Mouse (Mus musculus) forebrain, embryonic 12.5 days (tissue): ENCODE data around the gene Ghrhr. TPM values are rescaled to one million over a fixed set of nuclear protein-coding genes. Genes with fewer than 3 reads are reported as not detected.

Experiments used
- ATAC-seq: fragments of 200-750 bp; cut with Nextera tagmentation; 2 replicates; pipeline ENCODE4 v1.8.0; 2017; ENCODE audit warnings: moderate TSS enrichment; ENCODE audit not compliant: low FRiP score
- H3K27ac ChIP-seq: fragments of 300-500 bp; sonication (generic); 2 replicates; pipeline ENCODE4 v1.5.1; 2016; ENCODE audit warnings: mild to moderate bottlenecking
- H3K27me3 ChIP-seq: fragments of 300-500 bp; sonication (generic); 2 replicates; pipeline ENCODE4 v1.6.1; 2016; ENCODE audit warnings: mild to moderate bottlenecking
- H3K36me3 ChIP-seq: fragments of 300-500 bp; sonication (generic); replicated peaks from 2 replicates; pipeline ENCODE4 v1.6.1; 2016; ENCODE audit warnings: mild to moderate bottlenecking
- H3K4me1 ChIP-seq: fragments of 300-500 bp; sonication (generic); 2 replicates; pipeline ENCODE4 v1.6.1; 2016
- H3K4me2 ChIP-seq: fragments of 300-500 bp; sonication (generic); 2 replicates; pipeline ENCODE4 v1.6.1; 2016; ENCODE audit warnings: mild to moderate bottlenecking, moderate library complexity
- H3K4me3 ChIP-seq: fragments of 300-500 bp; sonication (generic); replicated peaks from 2 replicates; pipeline ENCODE4 v1.5.1; 2016; ENCODE audit warnings: mild to moderate bottlenecking
- H3K9ac ChIP-seq: fragments of 300-500 bp; sonication (generic); 2 replicates; pipeline ENCODE4 v1.6.1; 2016; ENCODE audit warnings: mild to moderate bottlenecking
- H3K9me3 ChIP-seq: fragments of 300-500 bp; sonication (generic); 2 replicates; pipeline ENCODE4 v1.6.1; 2016
- WGBS: fragments of 180-500 bp; shearing (Covaris S2); methylation state at CpG from one replicate; pipeline ENCODE4 v1.1.7; 2016; 5-methylcytosine and 5-hydroxymethylcytosine counted together
- polyA plus RNA-seq: library from polyadenylated mRNA; unstranded; fragments of >200 nt; fragmentation: Nextera tagmentation; extraction: Ambion mirVana; gene quantifications from 2 replicates; pipeline ENCODE4 v1.2.1, GENCODE M21; 2016

Ghrhr gene
- polyA plus RNA-seq, 1 experiment from 2014 or later = not detected

DNA sequence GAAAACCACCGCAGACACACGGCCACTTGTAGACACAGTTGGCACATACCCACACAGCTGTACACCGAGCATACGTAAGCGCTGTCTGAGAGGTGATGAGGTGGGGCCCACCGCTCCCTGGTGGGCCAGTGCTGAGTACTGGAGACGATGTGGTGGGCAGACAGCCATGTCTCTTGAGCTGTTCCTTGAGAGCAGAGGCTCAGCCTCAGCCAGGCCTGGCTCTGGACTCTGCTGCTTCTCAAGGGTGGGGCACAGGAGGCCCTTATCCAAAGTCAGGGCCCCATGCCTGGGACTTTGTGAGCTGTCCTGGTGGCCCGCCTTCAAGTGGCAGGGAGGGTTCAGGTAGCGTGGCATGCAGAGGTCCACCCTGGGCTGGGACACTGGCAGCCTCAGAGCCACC, 33.8 kb upstream of the Ghrhr start:
- Histone ChIP-seq H3K4me2 (no peak overlapping the region), H3K9ac (no peak overlapping the region), H3K4me3 (no peak overlapping the region), H3K36me3 (no peaks in the 10 kb centered on the region), H3K4me1 (no peaks in the 10 kb centered on the region), H3K27ac (no peak overlapping the region), H3K9me3 (no peaks in the 10 kb centered on the region), H3K27me3 (peaks cover 3% of the 10 kb centered on the region; the same call in 1 of the 2 replicates)
- 78% methylated on average over 9 of the region's 9 CpGs for WGBS
- ATAC-seq = no peak; the same call in 1 of the 2 replicates

DNA sequence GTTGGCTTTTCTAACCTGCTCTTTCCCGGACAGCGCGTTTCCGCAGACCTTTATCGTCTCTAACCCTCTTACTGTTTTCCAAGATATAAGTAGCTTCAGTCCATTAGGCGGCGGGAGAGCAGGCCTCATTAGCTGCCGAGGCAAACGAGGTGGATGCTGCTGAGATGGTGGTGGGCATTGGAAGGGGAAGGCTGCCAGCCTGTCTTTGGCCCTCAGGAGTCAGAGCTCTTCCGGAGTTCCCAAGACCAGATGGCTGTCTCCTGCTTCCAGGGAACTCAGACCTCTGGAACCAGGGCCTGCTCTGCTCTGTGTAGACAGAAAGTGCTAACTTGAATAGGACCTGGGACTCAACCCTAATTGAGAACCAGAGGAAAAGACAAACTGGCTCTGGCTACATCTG, 32.6 kb upstream of the Ghrhr start:
- Histone ChIP-seq H3K27me3 (0 out of 2 replicates have a peak, but pooled peaks cover 2% of the 10 kb centered on the region), H3K4me3 (no peak overlapping the region), H3K4me2 (no peak overlapping the region), H3K36me3 (no peaks in the 10 kb centered on the region), H3K9ac (no peak overlapping the region), H3K4me1 (no peaks in the 10 kb centered on the region), H3K9me3 (no peaks in the 10 kb centered on the region), H3K27ac (no peak overlapping the region)
- 77% methylated on average over 10 of the region's 10 CpGs for WGBS
- ATAC-seq = no peak

DNA sequence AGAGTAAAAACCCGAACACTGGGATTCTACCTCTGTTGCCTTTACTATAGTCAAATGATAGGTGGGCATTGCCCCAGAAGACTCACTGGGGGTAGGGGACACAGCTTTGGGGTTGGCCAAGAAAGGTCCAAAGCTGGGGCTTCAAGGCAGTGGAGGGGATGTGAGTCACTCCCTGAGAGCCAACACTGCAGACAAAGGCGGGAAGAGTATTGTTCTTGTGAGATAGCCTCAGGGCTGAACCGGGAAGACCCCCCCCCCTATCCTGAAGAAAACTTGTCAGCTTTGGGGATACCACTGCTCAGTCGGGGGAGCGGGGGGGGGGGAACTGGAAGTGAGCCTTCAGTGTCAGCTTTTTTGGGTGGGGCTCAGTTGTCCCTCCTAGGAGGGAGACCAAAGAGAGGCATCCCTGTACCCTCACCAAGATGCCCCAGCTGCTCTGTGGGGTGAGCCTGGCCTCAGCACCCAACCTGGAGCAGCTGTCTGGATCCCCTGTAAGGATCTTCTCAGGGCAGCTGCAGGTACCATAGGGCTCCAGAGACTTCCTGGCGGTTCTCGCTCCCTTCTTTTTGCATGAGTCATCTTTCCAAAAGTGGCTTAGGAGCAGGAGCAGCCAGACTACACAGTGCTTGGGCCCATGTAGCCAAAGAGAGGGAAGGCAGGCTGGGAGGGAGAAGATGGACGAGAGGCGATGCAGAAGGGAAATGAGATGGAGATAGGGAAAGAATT, 31.6 kb upstream of the Ghrhr start:
- H3K36me3 ChIP-seq = no peaks in the 10 kb centered on the region
- no peak for ATAC-seq

DNA sequence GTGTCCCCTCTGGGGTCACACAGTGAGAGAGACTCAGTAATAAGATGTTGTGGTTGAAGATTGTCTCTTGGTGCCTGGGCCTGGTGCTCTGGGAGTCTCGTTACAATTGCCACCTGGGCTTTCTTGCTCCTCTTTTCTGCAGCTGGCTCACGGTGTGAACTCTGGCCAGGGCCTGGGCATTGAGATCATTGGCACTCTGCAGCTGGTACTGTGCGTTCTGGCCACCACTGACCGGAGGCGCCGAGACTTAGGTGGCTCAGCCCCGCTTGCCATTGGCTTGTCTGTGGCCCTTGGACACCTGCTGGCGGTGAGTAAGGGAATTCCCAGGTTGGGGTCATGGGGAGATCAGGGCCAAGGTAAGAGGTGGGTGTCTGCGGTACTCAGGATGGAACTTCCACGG, 30.8 kb upstream of the Ghrhr start:
- Histone ChIP-seq H3K9me3 (0 out of 2 replicates have a peak, but pooled peaks cover 5% of the 10 kb centered on the region), H3K36me3 (no peaks in the 10 kb centered on the region), H3K9ac (no peak overlapping the region), H3K4me3 (no peak overlapping the region), H3K4me2 (no peak overlapping the region), H3K27ac (no peak overlapping the region), H3K4me1 (no peaks in the 10 kb centered on the region), H3K27me3 (no peaks in the 10 kb centered on the region)
- WGBS = 89% methylated on average over 10 of the region's 10 CpGs
- ATAC-seq = no peak

More for the DNA sequence above, 31.6 kb upstream of the Ghrhr start:
- Histone ChIP-seq H3K27me3 (no peaks in the 10 kb centered on the region), H3K4me1 (no peaks in the 10 kb centered on the region), H3K9ac (no peak overlapping the region), H3K27ac (no peak overlapping the region), H3K4me3 (no peak overlapping the region), H3K4me2 (no peak overlapping the region), H3K9me3 (no peaks in the 10 kb centered on the region)
- WGBS = 86% methylated on average over 9 of the region's 9 CpGs

DNA sequence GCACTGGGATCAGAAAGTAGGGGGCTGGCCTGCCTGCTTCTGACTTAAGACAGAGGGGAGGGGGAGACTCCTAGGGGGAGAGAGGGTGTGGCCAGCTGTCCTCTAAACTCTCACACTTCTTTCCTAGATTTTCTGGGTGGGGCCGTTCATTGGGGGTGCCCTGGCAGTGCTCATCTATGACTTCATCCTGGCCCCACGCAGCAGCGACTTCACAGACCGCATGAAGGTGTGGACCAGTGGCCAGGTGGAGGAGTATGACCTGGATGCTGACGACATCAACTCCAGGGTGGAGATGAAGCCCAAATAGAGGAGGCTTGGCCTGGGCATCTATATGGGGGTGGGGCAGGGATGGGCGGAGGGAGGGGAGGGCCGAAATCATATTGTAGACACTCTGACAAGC, 29.6 kb upstream of the Ghrhr start:
- Histone ChIP-seq H3K27ac (no peak overlapping the region), H3K9me3 (0 out of 2 replicates have a peak, but pooled peaks cover 5% of the 10 kb centered on the region), H3K9ac (no peak overlapping the region), H3K4me2 (no peak overlapping the region), H3K36me3 (no peaks in the 10 kb centered on the region), H3K27me3 (no peaks in the 10 kb centered on the region), H3K4me1 (no peaks in the 10 kb centered on the region), H3K4me3 (no peak overlapping the region)
- WGBS = 87% methylated on average over 7 of the region's 7 CpGs
- ATAC-seq = no peak

DNA sequence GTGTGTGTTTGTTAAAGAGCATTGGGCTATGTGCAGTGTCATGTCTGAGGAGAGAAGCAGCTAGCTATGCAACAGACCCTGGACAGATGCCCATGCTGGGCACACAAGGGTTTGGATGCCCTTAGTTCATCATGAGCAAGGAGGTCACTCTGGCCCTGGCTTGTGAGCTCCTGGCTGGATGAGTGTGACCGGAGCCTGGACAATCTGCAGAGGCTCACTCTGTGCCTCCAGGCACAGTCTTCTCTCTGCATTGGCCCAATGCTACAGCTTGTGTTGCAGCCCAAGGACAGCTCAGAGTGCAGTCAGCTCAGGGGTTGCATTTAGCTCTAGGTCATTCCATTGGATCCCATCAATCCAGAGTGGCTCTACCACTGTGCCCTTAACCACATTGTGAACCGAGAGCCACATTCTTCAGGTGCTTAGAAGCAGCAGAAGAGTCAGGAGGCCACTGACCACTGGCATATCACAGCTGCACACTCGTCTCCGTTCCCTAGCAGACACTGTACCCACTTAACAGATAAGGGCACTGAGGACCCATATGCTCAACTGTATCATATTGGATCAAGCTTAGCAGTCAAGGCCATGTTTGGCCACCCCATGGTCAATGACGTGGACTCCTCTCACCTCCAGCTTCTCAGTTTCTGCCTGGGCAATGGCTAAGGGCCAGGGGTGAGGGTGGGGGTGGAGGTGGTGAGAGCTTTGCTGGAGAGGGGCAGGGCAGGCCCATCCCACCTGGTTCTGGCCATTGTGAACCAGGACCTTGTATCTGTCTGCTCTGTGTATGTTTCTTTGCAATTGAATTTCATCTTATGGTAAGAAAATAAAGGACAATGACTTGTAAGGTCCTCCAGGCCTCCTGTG, 28.2 kb upstream of the Ghrhr start:
- Histone ChIP-seq H3K9ac (no peak overlapping the region), H3K4me2 (no peak overlapping the region), H3K36me3 (no peaks in the 10 kb centered on the region), H3K27me3 (no peaks in the 10 kb centered on the region), H3K9me3 (0 out of 2 replicates have a peak, but pooled peaks cover 5% of the 10 kb centered on the region), H3K4me3 (no peak overlapping the region), H3K27ac (no peak overlapping the region), H3K4me1 (no peaks in the 10 kb centered on the region)
- ATAC-seq = no peak
- 83% methylated on average over 5 of the region's 5 CpGs for WGBS

DNA sequence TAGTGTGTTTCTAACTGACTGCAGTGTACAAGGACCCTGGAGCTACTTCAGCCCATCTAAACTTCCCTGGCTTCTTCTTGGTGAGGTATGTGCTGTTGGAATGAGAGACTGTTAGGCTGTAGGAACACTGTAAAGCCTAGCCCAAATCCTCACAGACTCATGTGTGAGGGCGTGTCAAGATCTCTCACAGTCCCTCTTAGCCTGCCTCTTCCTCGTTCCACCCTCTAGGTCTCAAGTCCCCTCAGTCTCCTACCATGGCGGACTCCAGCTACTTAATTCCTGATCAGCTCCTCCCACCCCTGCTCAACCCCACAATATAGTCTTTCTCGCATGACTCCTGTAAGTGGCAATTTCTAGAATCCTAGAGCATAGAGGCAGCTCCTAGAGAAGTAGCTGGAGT, 26.9 kb upstream of the Ghrhr start:
- ATAC-seq = no peak
- Histone ChIP-seq H3K9me3 (0 out of 2 replicates have a peak, but pooled peaks cover 5% of the 10 kb centered on the region), H3K4me2 (no peak overlapping the region), H3K9ac (no peak overlapping the region), H3K4me1 (no peaks in the 10 kb centered on the region), H3K36me3 (no peaks in the 10 kb centered on the region), H3K27ac (no peak overlapping the region), H3K27me3 (no peaks in the 10 kb centered on the region), H3K4me3 (no peak overlapping the region)
- WGBS = 87% methylated on average over 4 of the region's 4 CpGs

DNA sequence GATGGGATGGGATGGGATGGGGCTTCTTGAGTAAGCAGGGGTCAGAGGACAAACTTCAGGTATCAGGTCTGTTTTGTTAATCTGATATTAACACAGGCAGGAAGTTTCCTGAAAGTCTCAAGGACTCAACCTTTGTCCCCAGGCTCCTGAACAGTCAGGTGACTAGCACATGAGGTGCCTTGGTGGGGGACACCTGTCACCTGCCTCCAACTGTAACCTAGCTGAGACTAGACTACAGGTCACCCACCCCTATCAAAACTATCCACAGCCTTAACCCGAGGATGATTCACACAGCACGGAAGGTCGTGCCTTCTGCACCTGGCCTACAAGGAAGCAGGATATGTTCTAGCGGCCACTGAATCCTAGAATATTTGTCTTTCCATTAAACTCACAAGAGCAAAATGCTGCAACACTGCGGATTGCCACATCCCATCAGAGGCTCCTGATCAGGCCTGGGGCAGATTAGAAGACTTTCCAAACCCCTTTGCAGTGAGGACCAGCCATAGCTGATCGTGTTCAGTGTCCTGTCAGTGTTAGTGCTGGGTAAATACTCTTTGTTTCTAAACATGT, 25.6 kb upstream of the Ghrhr start:
- no peak overlapping the region for H3K9ac ChIP-seq
- H3K4me2 ChIP-seq = no peak overlapping the region
- H3K36me3 ChIP-seq = no peaks in the 10 kb centered on the region
- no peaks in the 10 kb centered on the region for H3K4me1 ChIP-seq
- no peaks in the 10 kb centered on the region for H3K27me3 ChIP-seq
- ATAC-seq = no peak
- no peak overlapping the region for H3K27ac ChIP-seq
- no peak overlapping the region for H3K4me3 ChIP-seq
- 0 out of 2 replicates have a peak, but pooled peaks cover 5% of the 10 kb centered on the region for H3K9me3 ChIP-seq
- WGBS = 89% methylated on average over 6 of the region's 6 CpGs

DNA sequence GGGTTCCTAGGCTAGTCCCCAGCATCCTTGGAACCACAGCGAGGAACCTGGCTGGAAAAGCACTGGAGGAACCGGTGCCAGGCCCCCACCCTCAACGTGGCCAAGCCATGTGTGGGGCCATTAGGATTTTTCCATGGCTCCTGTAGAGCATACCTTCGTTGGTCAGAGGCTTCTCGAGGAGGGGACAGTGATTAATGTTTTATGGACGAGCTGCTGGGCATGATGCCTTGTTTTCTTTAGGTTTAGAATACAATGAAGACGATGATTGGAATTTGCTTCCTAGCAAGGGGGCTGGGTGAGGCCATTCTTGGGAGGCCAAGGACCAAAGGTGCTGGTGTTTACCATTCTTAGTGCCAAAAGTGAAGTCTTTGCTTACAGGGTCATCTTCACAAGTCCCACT, 24.4 kb upstream of the Ghrhr start:
- no peaks in the 10 kb centered on the region for H3K36me3 ChIP-seq
- H3K4me1 ChIP-seq = no peaks in the 10 kb centered on the region
- H3K9me3 ChIP-seq = 0 out of 2 replicates have a peak, but pooled peaks cover 5% of the 10 kb centered on the region
- H3K9ac ChIP-seq = no peak overlapping the region
- no peaks in the 10 kb centered on the region for H3K27me3 ChIP-seq
- ATAC-seq = no peak
- WGBS = 80% methylated on average over 7 of the region's 7 CpGs
- H3K4me3 ChIP-seq = no peak overlapping the region
- H3K4me2 ChIP-seq = no peak overlapping the region
- H3K27ac ChIP-seq = no peak overlapping the region

DNA sequence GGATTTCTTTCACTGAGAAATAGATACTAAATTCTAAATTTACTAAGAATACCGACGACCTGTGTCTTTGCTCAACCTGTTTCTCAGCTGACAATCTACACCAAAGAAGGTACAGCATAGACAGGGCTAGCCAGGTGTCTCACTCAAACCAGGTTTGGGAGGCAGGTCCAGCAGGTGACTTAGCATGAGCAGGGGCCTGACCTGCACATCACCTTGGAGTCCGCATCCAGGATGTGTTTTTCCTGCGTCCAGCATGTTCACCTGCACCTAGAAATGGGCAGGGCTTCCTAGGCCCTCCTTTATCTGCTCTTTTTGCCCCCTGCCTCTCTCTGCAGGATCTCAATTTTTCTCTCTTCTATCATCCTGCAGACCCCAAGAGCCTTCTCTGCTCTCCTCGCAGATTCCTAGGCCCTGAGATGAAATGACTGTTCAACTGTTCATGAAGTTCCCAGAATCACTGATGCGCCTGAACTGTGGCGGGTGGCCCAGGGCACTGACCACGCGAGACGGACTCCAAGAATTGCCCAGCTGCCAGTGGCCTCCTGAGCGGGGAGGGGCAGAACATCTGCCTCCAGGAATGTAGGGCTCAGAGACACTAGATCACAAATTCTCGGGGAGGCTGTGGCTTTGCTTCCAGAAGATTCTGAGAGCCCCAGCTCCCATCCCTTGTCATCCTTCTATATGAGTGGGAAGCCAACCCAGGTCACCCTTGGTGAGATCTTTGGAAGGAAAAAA, 22.2 kb upstream of the Ghrhr start:
- H3K27me3 ChIP-seq = no peaks in the 10 kb centered on the region
- H3K4me2 ChIP-seq = no peak overlapping the region
- ATAC-seq = no peak
- WGBS = 85% methylated on average over 12 of the region's 12 CpGs
- no peak overlapping the region for H3K4me3 ChIP-seq
- no peak overlapping the region for H3K27ac ChIP-seq
- H3K36me3 ChIP-seq = no peaks in the 10 kb centered on the region
- H3K4me1 ChIP-seq = peaks cover 10% of the 10 kb centered on the region; the same call in 1 of the 2 replicates
- no peak overlapping the region for H3K9ac ChIP-seq
- H3K9me3 ChIP-seq = 0 out of 2 replicates have a peak, but pooled peaks cover 5% of the 10 kb centered on the region

DNA sequence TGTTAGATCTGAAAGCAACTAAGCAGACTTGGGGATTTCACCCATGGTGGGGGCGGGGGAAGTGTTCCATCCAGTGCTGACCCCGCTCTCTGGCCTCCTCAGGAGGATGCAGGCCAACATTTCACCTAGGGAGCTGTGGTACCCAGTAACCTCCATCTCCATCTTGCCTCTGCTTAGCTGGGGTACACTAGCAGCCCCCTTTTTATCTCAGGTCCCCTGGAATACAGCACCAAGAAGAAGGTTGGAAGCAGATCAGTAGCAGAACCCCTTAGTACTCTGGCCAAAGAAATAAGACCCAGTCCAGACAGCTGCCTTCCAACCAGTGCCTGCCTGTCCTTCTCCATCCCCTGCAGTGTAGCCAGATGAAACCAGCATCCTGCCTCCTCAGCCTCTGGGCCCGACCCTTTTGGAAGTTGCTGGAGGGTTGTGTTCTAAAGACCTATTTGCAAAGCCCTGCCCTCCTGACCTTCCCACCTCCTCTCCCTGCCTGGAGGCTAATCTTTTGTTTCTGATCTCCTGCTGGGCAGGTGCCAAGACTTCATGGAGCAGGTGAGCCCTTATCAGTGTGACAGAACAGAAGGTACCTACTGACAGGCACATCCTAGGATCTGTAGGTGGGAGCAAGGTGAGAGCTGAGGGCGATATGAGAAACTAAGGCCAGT, 21.5 kb upstream of the Ghrhr start:
- ATAC-seq = no peak
- Histone ChIP-seq H3K27me3 (no peaks in the 10 kb centered on the region), H3K4me1 (peaks cover 10% of the 10 kb centered on the region; the same call in 1 of the 2 replicates), H3K9ac (no peak overlapping the region), H3K36me3 (no peaks in the 10 kb centered on the region), H3K9me3 (0 out of 2 replicates have a peak, but pooled peaks cover 5% of the 10 kb centered on the region), H3K4me2 (no peak overlapping the region), H3K27ac (no peak overlapping the region), H3K4me3 (no peak overlapping the region)
- WGBS = 68% methylated on average over 4 of the region's 4 CpGs
